Mouse (Mus musculus) lung, adult 2 months (tissue): Measurements from ENCODE around the gene Vwa2.

Source experiments
- CTCF ChIP-seq: fragments of 200-500 bp; IDR thresholded peaks from 2 replicates; pipeline ENCODE4 v1.5.1; 2011; ENCODE audit warnings: mild to moderate bottlenecking, low read length, control low read depth; ENCODE audit not compliant: insufficient read depth
- POLR2A ChIP-seq: fragments of 200-500 bp; IDR thresholded peaks from 2 replicates; pipeline ENCODE4 v1.6.1; 2011; ENCODE audit warnings: low read depth, mild to moderate bottlenecking, control low read depth, low read length, borderline replicate concordance; ENCODE audit errors: extremely low read depth

DNA sequence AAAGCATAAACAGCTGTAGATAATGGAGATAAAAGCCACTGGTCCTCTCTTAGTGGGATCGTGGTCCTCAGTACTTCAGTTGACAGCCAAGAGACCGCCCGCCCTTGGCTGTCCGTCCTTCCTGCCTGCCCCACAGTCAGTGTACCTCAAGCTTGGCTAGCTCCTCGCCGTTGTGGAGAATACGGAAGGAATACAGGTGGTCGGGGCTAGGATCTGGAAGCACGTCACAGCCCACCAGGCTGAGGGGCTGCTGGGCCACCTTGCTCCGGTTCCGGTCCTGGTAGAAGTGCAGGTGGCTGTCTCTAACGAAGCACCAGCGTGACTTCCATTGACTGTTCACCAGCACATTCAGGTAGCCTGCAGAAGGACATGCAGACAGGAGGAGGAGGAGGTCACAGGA lies 46.2 kb downstream of the Vwa2 start:
- TF ChIP-seq CTCF = no peak
- no peak for TF ChIP-seq POLR2A
